Mouse (Mus musculus) kidney, adult 11 months (tissue): ENCODE data around the gene Abhd14b.

ENCODE experiments used
- DNase-seq: peaks from one replicate; pipeline ENCODE4 v3.0.0; 2022

Gene Abhd14b

DNA sequence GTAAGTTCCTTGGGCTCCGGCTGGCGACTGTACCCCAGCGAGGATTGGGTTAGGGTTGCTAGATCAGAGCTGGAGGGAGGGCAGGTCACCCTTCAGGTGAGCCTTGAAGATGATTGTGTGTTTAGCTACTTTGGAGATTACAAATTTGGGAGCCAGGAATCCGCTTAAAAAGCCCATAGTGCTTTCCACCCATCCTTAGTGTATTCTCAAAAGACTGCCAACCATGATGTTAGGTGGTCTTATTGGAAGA lies 17.3 kb upstream of the Abhd14b start:
- no peak for DNase-seq

DNA sequence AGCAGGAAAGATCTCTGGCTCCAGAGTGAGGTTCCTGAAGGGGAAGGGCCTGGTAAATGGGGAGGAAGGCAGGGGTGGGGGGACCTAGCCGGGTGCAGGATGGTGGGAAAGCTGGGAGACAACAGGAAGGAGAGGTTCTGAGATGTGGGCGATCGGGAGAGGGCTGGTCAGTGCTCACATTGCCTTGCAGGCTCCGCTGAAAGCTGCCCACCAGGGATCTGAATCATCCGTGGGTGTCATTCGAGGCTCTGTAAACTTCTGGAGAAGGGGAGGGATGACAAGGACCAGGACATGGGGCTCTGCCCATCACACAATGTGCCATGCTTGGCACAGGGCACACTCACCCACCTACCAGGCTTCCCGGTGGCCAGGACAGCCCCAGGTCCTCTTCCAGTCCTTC lies 13.9 kb upstream of the Abhd14b start:
- DNase-seq, result no peak

- DNase-seq, result no peak
Measured at GRCm38 (mm10) chr9:106436566-106436965, 10.7 kb upstream of the Abhd14b start.

DNA sequence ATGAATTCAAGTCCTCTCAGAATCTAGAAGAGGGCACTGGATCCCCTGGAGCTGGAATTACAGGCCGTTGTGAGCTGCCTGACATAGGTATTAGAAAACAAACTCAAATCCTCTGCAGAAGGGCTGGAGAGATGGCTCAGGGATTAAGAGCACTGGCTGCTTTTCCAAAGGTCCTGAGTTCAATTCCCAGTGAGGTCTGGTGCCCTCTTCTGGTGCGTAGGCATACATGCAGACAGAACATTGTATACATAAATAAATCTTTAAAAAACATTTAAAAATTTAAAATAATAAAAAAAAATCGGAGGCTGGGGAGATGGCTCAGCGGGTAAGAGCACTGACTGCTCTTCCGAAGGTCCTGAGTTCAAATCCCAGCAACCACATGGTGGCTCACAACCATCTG lies 4.6 kb upstream of the Abhd14b start:
- DNase-seq, result no peak

DNA sequence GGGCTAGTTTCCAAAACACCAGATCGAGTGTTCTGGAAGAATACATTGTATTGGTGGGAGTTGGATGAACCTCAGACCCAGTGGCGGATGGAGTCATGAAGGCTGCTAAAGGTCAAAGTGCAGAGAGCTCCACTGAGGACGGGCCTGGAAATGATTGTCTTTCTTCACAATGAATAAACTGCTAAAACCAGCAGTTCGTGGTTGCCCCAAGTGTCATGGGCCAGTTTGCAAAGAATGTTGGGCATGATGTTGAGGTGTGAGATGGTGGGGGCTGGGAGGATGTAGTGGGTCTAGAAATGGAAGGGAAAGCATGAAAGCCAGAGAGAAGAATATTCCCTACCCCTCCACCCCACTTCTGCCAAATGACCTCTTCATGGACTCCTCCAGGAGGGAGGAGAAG lies 2.4 kb upstream of the Abhd14b start:
- DNase-seq, result peak; percentile 84

- no peak for DNase-seq
Measured at GRCm38 (mm10) chr9:106447951-106448350, 692 bp downstream of the Abhd14b start.

DNA sequence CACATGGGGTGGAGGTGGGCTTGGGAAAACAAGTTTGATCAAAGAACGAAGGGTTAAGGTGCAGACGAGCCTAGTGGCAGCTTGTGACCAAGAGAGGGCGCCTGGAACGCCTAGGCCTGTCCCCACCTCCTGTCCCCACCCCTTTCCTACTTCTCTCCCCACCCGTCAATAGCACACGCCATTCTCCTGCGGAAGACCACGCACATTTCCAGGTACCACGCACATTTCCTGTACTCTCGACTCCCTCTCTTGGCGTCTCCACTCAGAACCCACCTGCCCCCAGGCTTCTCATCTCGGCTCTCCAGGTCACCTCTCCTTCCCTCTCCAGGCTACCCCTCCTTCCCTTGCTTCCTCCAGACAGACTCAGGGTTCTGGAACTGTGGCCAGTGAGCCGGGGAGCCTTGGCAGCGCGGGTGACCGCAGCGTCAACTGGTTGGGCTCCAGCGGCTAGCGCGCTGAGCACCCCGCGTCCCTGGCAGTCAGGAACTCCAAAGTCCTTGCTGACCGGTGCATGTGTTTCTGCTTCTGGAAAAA lies 1.3 kb downstream of the Abhd14b start:
- peak; percentile 82 for DNase-seq

DNA sequence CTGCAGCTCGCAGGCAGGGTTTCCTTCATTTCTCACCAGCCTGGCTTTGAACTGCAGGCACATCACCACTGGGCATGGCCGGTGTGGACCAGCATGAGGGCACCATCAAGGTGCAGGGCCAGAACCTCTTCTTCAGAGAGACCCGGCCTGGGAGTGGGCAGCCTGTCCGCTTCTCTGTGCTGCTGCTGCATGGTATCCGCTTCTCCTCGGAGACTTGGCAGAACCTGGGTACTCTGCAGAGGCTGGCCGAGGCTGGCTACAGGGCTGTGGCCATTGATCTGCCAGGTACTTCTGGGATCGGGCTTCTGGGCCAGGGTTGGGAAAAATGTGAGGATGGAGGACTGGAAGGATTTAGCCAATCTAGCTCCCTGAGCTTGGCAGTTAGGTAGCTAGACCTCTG lies 2.7 kb downstream of the Abhd14b start:
- no peak for DNase-seq

DNA sequence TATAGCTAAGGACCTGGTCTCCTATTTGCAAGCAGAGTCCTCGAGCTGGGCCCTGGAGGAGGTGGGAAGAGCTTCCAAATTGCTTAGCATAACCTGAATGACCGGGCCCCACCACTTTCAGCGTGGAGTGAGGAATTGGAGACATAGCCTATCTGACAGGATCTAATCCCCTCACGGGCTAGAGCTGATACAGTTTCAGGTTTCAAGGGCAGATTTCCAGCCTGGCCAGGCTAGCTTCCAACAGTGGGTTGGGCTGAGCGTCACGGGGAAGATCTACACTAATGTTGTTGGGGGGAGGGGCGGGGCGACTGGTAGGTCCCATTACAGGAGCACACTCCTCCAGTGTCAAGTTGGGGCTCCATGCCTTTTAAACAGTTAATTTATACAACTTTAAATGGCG lies 3.4 kb downstream of the Abhd14b start:
- DNase-seq, result peak; percentile 84

- DNase-seq, result no peak
Measured at GRCm38 (mm10) chr9:106451298-106451697, 4.0 kb downstream of the Abhd14b start.

DNA sequence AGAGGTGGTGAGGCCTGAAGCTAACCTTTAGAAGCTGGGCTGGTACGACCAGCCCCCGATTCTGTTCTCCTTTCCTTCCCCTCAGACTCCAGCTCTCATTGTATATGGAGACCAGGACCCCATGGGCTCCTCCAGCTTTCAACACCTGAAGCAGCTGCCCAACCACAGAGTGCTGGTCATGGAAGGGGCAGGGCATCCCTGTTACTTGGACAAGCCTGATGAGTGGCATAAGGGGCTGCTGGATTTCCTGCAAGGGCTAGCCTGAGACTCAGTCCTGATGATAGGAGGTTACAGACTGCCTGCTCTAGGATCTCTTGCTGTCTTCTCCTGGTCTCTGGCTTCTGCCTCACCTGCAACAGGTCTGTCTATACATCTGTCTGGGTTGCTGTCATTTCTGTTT lies 4.6 kb downstream of the Abhd14b start:
- no peak for DNase-seq

DNA sequence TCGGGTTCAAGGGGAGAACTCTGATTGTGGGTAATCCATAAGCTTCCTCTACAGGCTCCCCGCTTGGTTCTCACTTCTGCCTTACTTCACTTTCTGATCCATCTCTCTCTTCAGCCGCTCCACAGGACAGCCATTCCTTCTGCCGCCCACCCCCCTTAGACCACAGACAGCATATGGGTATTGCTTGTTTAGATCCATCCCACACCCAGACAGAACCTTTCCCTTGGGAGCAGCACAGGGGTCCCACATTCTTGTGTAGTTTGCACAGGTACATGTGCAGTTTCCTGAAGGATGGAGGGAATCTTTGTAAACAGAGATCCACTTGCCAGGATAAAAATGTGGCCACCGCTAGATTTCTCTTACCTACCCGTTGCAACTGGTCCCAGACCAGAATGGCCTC lies 5.1 kb downstream of the Abhd14b start:
- DNase-seq, result no peak

DNA sequence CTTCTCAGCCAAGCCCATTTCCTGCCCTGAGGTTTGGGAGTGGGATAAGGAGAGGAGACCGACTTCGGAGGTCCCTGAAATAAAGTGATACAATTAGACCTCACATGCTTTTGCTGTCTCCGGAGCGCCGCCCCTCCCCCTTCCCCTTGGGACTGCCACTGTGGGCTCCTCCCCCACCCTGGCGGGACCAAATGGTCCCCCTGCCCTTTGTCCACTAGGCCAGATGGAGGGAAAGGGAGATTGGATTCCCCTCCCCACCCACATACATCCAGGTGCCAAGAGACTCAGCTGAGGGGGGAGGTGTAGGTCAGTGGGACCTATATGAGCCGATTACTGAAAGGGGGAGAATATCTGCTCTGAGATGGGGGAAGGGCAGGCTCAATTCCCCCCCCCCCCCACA lies 5.6 kb downstream of the Abhd14b start:
- peak; percentile 82 for DNase-seq

DNA sequence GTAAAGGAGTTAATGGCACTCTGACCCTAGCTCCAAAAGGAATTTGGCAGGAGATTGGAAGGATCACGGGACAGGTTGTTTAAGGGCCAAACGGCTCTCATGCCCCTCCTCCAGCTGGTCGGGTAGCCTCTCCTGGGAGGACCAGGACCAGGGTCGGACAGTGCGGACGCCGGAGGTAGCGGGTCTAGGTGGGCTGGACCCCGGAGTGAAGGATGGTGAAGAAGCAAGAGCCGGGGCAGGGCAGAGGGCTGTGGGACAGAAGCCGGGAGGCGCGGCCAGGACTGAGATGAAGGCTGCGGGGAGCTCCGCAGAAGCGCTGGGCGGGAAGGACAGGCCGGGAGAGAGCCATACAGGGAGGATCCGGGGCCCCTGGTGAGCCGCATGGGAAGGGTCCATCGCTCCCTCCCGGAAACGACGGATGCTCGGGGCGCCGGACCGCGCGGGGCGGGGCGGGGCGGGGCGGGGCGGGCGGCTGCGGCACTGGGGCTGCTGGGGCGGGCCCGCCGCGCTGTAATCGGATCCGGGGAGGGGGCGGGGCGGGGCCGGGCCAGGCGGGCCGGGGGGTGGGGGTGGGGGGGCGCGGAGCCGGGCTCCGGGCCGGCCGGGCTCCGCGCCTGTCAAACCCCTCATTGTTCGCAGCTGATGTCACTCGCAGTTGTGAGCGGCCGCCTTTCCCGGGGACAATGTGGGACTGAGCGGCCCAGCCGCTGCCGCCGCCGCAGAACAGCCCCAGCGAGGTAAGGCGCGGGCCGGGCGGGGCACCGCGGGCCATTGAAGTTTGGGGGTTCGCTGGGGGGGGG lies 6.2 kb downstream of the Abhd14b start, which contains the start of gene Pcbp4:
Gene Pcbp4, plus strand, starts transcription at position 21 of the 800 bp plus-strand sequence.
- peak; percentile 90 for DNase-seq

GRCm38 (mm10) chr9:106454071-106454761 lies 7.0 kb downstream of the Abhd14b start:
- DNase-seq, result no peak

GRCm38 (mm10) chr9:106454888-106455681 lies 7.8 kb downstream of the Abhd14b start:
- no peak for DNase-seq

DNA sequence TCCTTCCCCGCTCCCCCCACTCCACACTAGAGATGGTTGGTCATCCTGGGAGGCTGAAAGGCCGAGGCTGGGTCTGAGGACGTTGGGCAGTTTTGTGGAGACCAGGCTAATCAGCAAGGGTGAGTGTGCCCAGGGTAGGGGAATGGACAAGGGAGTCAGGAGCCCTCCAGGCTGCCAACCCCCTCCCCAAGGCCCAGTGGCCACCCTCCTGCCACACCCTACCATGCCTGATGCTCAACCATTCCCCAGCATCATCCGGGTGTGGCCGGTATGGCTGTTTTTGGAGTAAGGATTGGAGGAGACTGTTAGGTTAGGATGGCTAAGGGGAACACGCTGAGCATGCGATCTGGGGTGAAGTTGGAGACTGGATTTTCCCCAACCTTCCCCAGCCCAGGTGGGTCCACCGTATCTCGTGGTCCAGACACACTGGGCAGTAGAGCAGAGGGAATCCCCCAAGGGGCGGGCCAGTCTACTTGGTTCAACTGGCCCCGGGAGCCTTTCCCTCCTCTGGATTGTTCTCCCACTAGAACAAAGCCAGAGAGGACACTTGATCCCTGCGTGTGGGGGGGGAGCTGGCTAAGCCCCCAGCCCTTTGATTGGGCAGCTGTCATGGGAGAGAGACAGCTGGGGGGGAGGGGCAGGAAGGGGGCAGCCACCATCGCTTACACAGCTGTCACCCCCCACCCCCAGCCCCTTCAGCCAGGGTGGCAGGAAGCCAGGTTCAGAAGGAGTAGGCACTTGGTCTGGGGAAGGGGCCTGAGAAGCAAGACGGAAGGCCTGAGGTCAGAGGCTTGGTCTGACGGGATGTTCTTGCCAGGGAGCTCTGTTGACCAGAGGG lies 9.3 kb downstream of the Abhd14b start:
- DNase-seq, result no peak

DNA sequence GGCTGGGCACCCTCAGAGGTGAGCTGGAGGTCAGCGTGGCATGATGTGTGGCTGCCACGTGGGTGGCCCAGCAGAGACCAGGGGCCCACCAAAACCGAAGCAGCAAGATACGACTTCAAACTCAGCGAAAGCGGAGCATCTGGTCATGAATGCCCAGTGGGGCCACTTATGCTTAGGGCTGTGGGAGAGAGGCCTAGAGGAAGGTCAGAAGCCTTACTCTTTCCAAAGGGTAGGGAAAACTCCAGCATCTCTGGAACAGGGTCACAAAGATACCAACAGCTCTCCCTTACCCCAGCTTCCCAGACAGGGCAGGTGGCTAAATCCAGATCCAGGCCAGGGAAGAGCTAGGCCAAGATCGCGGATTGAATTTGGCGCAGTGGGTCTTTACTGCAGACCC lies 9.9 kb downstream of the Abhd14b start:
- no peak for DNase-seq

- no peak for DNase-seq
Measured at GRCm38 (mm10) chr9:106457920-106458319, 10.7 kb downstream of the Abhd14b start.

DNA sequence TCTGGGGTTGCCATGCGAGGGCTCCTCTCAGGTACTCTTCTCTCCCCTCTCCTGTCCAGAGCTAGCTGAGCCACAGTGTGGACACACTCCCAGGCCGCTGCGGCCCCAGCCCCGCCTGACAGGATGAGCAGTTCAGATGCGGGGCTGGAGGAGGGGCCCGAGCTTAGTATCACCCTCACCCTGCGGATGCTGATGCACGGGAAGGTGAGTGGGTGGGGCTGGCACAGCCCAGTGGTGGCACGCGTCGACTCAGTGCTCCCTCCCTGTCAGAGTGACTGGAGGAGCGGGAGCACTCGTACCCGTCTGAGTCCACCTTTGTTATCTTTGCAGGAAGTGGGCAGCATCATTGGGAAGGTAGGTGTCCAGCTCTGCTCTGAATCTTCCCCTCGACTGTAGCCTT lies 12.7 kb downstream of the Abhd14b start:
- no peak for DNase-seq

GRCm38 (mm10) chr9:106460401-106461025 lies 13.3 kb downstream of the Abhd14b start:
- DNase-seq, result no peak

DNA sequence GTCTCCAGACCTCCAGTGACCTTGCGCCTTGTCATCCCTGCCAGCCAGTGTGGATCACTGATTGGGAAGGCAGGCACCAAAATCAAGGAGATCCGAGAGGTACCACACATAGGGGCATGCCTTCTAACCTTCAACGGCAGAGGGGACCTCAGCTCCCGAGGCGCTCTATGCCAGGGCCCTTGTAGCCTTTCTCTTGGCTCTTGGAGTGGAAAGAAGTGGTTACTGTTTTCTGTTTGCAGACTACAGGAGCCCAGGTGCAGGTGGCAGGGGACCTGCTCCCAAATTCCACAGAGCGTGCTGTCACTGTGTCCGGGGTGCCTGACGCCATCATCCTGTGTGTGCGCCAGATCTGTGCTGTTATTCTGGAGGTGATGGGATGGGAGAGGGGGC lies 13.8 kb downstream of the Abhd14b start:
- DNase-seq, result no peak
